Mouse (Mus musculus): Measurements from ENCODE around the gene Tlx1. TPM values are rescaled to one million over a fixed set of nuclear protein-coding genes. Genes with fewer than 3 reads are reported as not detected.
A peak's percentile ranks its signal among the peaks of the same experiment; 100 is the strongest.

Tlx1 gene
- polyA plus RNA-seq, 2 experiments: 0.55 to 0.82 TPM

DNA sequence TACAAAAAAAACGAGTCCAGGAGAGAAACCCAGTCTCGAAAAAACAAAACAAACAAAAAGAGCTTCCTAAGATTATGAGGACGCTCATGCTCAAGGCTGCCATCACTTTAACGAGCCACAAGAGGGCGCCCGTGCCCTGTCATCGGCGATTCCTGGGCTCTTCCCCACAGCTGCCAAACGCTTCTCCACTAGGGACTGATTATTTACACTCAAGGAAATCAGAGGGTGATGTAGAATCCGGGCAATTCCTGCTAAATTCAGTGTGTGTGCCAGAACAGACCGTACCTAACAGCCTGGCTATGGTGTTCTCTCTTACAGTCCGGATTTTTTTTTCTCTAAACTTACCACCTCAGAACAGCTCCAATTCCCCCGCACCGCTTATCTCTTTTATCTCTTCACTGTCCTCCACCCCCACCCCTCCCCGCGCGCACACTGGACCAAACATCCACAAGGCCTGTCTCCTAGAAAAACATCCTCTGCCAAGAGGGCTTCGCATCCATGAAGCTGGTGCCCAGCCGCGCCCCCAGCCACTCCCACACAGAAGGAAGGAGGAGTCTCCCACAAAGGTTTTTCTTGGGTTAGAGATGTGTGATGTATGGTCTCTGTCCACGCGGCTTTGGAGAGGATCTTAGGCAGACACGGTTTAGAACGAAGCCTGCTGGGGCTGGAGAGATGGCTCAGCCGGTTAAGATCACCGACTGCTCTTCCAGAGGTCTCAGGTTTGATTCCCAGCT is 26.7 kb downstream of the Tlx1 start:
- Histone ChIP-seq H3K27me3 (ENCODE audit: control insufficient read depth, insufficient read depth, low read length) (no peaks in the 10 kb centered on the region), H3K4me1 (ENCODE audit: control insufficient read depth, insufficient read depth, low read length) (0 out of 2 replicates have a peak, but pooled peaks cover 3% of the 10 kb centered on the region), H3K36me3 (ENCODE audit: control insufficient read depth, insufficient read depth, low read length) (no peaks in the 10 kb centered on the region), H3K9ac (ENCODE audit: low read depth, low read length, severe bottlenecking) (no peak overlapping the region), H3K9me3 (ENCODE audit: control insufficient read depth, low read length) (no peaks in the 10 kb centered on the region), H3K27ac (replicated peaks; ENCODE audit: low read depth, low read length) (no peak overlapping the region), H3K4me3 (replicated peaks; ENCODE audit: low read length) (no peak overlapping the region; the same call in 1 of the 2 replicates), H3K4me2 (replicated peaks; ENCODE audit: low read depth, low read length, severe bottlenecking) (peak overlapping the region; percentile 37)
- no peak for TF ChIP-seq POLR2A (IDR thresholded peaks at IDR 0.05; ENCODE audit: borderline replicate concordance, extremely low read depth, insufficient read depth, insufficient read length)
- peak; percentile 47; the same call in 1 of the 2 replicates for ATAC-seq (ENCODE audit: low FRiP score, low read depth)
- peak; percentile 83 for DNase-seq (ENCODE audit: low spot score)
- 21% methylated on average over 26 of the region's 26 CpGs for WGBS

DNA sequence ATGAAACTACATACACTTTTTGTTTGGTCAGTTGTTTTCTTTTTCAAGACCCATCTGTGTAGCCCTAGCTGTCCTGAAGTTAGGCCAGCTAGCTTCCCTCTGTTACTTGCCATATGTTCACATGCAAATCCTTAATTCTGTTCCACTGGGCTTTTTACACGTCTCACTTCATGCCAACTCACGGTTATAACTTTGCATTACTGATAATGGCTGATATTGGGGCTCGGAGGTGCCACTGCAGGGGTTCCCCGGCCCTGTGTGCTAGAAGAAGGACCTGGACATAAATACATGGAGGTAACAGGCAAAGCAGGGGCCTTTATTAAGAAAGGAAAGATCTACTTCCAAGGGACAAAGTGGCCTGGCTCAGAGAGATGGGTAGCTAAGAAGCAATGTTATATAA is 29.0 kb downstream of the Tlx1 start:
- TF ChIP-seq POLR2A (IDR thresholded peaks at IDR 0.05; ENCODE audit: borderline replicate concordance, extremely low read depth, insufficient read depth, insufficient read length): no peak
- WGBS: 74% methylated on average over 4 of the region's 4 CpGs
- 0 out of 2 replicates have a peak, but pooled peaks cover 3% of the 10 kb centered on the region for H3K4me1 ChIP-seq (ENCODE audit: control insufficient read depth, insufficient read depth, low read length)

DNA sequence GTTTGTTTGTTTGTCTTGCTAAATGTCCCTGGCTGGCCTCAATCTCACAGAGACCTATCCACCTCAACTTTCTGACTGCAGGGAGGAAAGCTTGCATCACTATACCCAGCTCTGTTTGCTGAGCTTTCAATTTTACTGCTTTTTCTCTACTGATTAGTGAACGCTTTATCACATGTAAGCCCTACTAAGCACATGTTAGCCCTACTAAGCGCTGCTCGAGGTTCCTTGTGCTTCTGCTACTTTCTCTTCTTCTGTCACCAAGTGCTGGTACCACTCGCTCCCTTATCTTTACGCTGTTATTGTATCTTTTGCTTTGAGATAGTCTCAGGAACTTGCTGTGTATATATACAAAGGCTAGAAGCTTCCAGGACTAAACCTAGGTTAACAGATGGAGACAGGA is 30.0 kb downstream of the Tlx1 start:
- H3K36me3 ChIP-seq (ENCODE audit: control insufficient read depth, insufficient read depth, low read length): no peaks in the 10 kb centered on the region
- ATAC-seq (ENCODE audit: low FRiP score, low read depth): no peak
- WGBS: 89% methylated on average over 5 of the region's 5 CpGs

More for the DNA sequence above, 29.0 kb downstream of the Tlx1 start:
- Histone ChIP-seq H3K4me2 (replicated peaks; ENCODE audit: low read depth, low read length, severe bottlenecking) (no peak overlapping the region), H3K27ac (replicated peaks; ENCODE audit: low read depth, low read length) (no peak overlapping the region), H3K9me3 (ENCODE audit: control insufficient read depth, low read length) (no peaks in the 10 kb centered on the region), H3K9ac (ENCODE audit: low read depth, low read length, severe bottlenecking) (no peak overlapping the region), H3K27me3 (ENCODE audit: control insufficient read depth, insufficient read depth, low read length) (no peaks in the 10 kb centered on the region), H3K4me3 (replicated peaks; ENCODE audit: low read length) (no peak overlapping the region), H3K36me3 (ENCODE audit: control insufficient read depth, insufficient read depth, low read length) (no peaks in the 10 kb centered on the region)
- DNase-seq (ENCODE audit: low spot score) (no peak), ATAC-seq (ENCODE audit: low FRiP score, low read depth) (no peak)

DNA sequence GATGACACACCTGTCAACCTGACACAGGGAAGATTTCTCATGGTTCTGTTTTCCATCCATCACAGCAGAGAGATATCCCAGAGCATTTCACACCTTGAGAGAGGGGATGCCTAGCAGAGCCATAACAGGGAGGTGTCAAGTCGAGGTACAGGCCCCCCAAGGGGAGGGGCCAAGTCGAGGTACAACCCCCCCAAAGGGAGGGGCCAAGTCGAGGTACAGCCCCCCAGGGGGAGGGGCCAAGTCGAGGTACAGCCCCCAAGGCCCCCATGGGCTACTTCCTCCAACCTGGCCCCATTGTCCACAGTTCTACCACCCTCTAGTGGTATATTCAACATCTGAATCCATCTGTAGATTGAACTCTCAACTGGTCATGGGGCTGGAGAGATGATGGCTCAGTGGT is 44.2 kb downstream of the Tlx1 start:
- no peaks in the 10 kb centered on the region for H3K36me3 ChIP-seq (ENCODE audit: control insufficient read depth, insufficient read depth, low read length)
- H3K4me2 ChIP-seq (replicated peaks; ENCODE audit: low read depth, low read length, severe bottlenecking): no peak overlapping the region
- no peaks in the 10 kb centered on the region for H3K27me3 ChIP-seq (ENCODE audit: control insufficient read depth, insufficient read depth, low read length)
- WGBS: 65% methylated on average over 3 of the region's 4 CpGs
- no peak overlapping the region for H3K27ac ChIP-seq (replicated peaks; ENCODE audit: low read depth, low read length)
- no peak overlapping the region for H3K9ac ChIP-seq (ENCODE audit: low read depth, low read length, severe bottlenecking)
- TF ChIP-seq POLR2A (IDR thresholded peaks at IDR 0.05; ENCODE audit: borderline replicate concordance, extremely low read depth, insufficient read depth, insufficient read length): no peak
- H3K4me3 ChIP-seq (replicated peaks; ENCODE audit: low read length): no peak overlapping the region
- no peak for ATAC-seq (ENCODE audit: low FRiP score, low read depth)
- H3K9me3 ChIP-seq (ENCODE audit: control insufficient read depth, low read length): no peaks in the 10 kb centered on the region
- no peak for DNase-seq (ENCODE audit: low spot score)
- H3K4me1 ChIP-seq (ENCODE audit: control insufficient read depth, insufficient read depth, low read length): no peaks in the 10 kb centered on the region

More for the DNA sequence above, 30.0 kb downstream of the Tlx1 start:
- no peak for TF ChIP-seq POLR2A (IDR thresholded peaks at IDR 0.05; ENCODE audit: borderline replicate concordance, extremely low read depth, insufficient read depth, insufficient read length)
- Histone ChIP-seq H3K4me1 (ENCODE audit: control insufficient read depth, insufficient read depth, low read length) (0 out of 2 replicates have a peak, but pooled peaks cover 3% of the 10 kb centered on the region), H3K4me2 (replicated peaks; ENCODE audit: low read depth, low read length, severe bottlenecking) (no peak overlapping the region), H3K4me3 (replicated peaks; ENCODE audit: low read length) (no peak overlapping the region), H3K9ac (ENCODE audit: low read depth, low read length, severe bottlenecking) (no peak overlapping the region), H3K27me3 (ENCODE audit: control insufficient read depth, insufficient read depth, low read length) (no peaks in the 10 kb centered on the region), H3K27ac (replicated peaks; ENCODE audit: low read depth, low read length) (no peak overlapping the region), H3K9me3 (ENCODE audit: control insufficient read depth, low read length) (no peaks in the 10 kb centered on the region)
- no peak for DNase-seq (ENCODE audit: low spot score)

DNA sequence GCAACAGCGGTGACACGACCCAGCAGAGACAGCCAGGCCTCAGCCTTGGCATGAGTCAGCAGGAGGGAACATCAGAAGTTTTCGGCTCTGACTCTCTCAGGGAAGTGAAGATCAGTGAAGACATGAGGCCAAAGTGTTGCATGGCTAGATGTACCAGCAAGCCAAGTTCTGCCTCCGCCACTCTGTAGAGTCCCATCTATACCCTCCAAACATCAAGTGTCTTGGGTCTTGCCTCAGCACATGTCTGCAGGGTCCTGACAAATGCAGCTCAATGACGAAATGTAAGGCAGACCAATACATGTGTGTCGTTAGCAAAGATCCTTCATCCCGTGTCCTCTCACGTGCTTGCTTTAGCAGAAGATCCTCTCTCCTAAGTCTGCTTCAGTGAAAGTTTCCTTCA is 46.5 kb downstream of the Tlx1 start:
- no peak overlapping the region for H3K27ac ChIP-seq (replicated peaks; ENCODE audit: low read depth, low read length)
- TF ChIP-seq POLR2A (IDR thresholded peaks at IDR 0.05; ENCODE audit: borderline replicate concordance, extremely low read depth, insufficient read depth, insufficient read length): no peak
- no peak for ATAC-seq (ENCODE audit: low FRiP score, low read depth)
- H3K9ac ChIP-seq (ENCODE audit: low read depth, low read length, severe bottlenecking): no peak overlapping the region
- no peaks in the 10 kb centered on the region for H3K36me3 ChIP-seq (ENCODE audit: control insufficient read depth, insufficient read depth, low read length)
- no peak overlapping the region for H3K4me2 ChIP-seq (replicated peaks; ENCODE audit: low read depth, low read length, severe bottlenecking)
- no peak overlapping the region for H3K4me3 ChIP-seq (replicated peaks; ENCODE audit: low read length)
- no peaks in the 10 kb centered on the region for H3K27me3 ChIP-seq (ENCODE audit: control insufficient read depth, insufficient read depth, low read length)
- H3K4me1 ChIP-seq (ENCODE audit: control insufficient read depth, insufficient read depth, low read length): no peaks in the 10 kb centered on the region
- H3K9me3 ChIP-seq (ENCODE audit: control insufficient read depth, low read length): no peaks in the 10 kb centered on the region
- 90% methylated on average over 8 of the region's 8 CpGs for WGBS
- DNase-seq (ENCODE audit: low spot score): no peak

Data from limb, embryonic 14.5 days (tissue).